Mouse (Mus musculus) neural tube, embryonic 10.5 days (tissue): ENCODE results near the gene Olfr329-ps.
"Not testable (repeated sequence)": the region's sequence is repeated elsewhere in the genome, so short reads cannot be mapped to it uniquely, and the experiment has no call there.

ENCODE experiments used
- DNase-seq: peaks from one replicate; pipeline ENCODE4 v3.0.0-alpha.2; 2017; ENCODE audit warnings: low spot score; ENCODE audit errors: extremely low spot score

The Olfr329-ps gene

GRCm38 (mm10) chr11:58546322-58546721 is at the start of gene Olfr329-ps:
Gene Olfr329-ps, minus strand, starts transcription at chr11:58546422.
- DNase-seq, result no peak

- DNase-seq, result no peak
Observed at GRCm38 (mm10) chr11:58594814-58595213, 48.6 kb upstream of the Olfr329-ps start, which contains the start of gene Olfr324. Gene Olfr324, plus strand, starts transcription at chr11:58595114.

- no peak for DNase-seq
Observed at GRCm38 (mm10) chr11:58588620-58589250, 42.5 kb upstream of the Olfr329-ps start.

- DNase-seq, result peak; percentile 35
Observed at GRCm38 (mm10) chr11:58587898-58588348, 41.7 kb upstream of the Olfr329-ps start.

- no peak for DNase-seq
Observed at GRCm38 (mm10) chr11:58578636-58579035, 32.4 kb upstream of the Olfr329-ps start.

GRCm38 (mm10) chr11:58577430-58577829 is 31.2 kb upstream of the Olfr329-ps start, which contains the start of gene Olfr325:
Gene Olfr325, plus strand, starts transcription at chr11:58577730.
- DNase-seq, result no peak

- no peak for DNase-seq
Observed at GRCm38 (mm10) chr11:58570405-58570804, 24.2 kb upstream of the Olfr329-ps start, which contains the start of gene Olfr224. Gene Olfr224, minus strand, starts transcription at chr11:58570553.

GRCm38 (mm10) chr11:58555536-58555935 is 9.3 kb upstream of the Olfr329-ps start, which contains the start of gene Olfr328:
Gene Olfr328, minus strand, starts transcription at chr11:58555636.
- no peak for DNase-seq

- not testable (repeated sequence) for DNase-seq
Observed at GRCm38 (mm10) chr11:58534736-58535135, 11.5 kb downstream of the Olfr329-ps start, which contains the start of gene Olfr330. Gene Olfr330, minus strand, starts transcription at chr11:58534836.

- not testable (repeated sequence) for DNase-seq
Observed at GRCm38 (mm10) chr11:58519756-58520155, 26.5 kb downstream of the Olfr329-ps start.

GRCm38 (mm10) chr11:58518916-58519315 is 27.3 kb downstream of the Olfr329-ps start:
- not testable (repeated sequence) for DNase-seq

- not testable (repeated sequence) for DNase-seq
Observed at GRCm38 (mm10) chr11:58509058-58509457, 37.2 kb downstream of the Olfr329-ps start.

GRCm38 (mm10) chr11:58502472-58502871 is 43.8 kb downstream of the Olfr329-ps start, which contains the start of gene Olfr331:
Gene Olfr331, minus strand, starts transcription at chr11:58502572.
- DNase-seq, result not testable (repeated sequence)

GRCm38 (mm10) chr11:58499290-58499689 is 46.9 kb downstream of the Olfr329-ps start:
- DNase-seq, result no peak

GRCm38 (mm10) chr11:58498761-58499160 is 47.5 kb downstream of the Olfr329-ps start:
- DNase-seq, result no peak

GRCm38 (mm10) chr11:58492455-58492854 is 53.8 kb downstream of the Olfr329-ps start, which contains the start of gene Olfr332:
Gene Olfr332, minus strand, starts transcription at chr11:58492555.
- DNase-seq, result no peak
